Mouse (Mus musculus): Measurements from ENCODE around the gene Casp7. TPM values are rescaled to one million over a fixed set of nuclear protein-coding genes. Genes with fewer than 3 reads are reported as not detected.
"Not testable (repeated sequence)": the region's sequence is repeated elsewhere in the genome, so short reads cannot be mapped to it uniquely, and the experiment has no call there.

Gene Casp7
- 13.7 and 15.7 TPM in 2 replicates for total RNA-seq (2021)
- long read RNA-seq, experiment 1, transcript Casp7-201 (7 exons, 2,350 nt), result major isoform, 10 of 12 reads
- long read RNA-seq, experiment 1, partial matches to known transcripts, result 1 of 12 reads
- long read RNA-seq, experiment 1, other reads (novel, unspliced or antisense), result 1 of 12 reads
- long read RNA-seq, experiment 2, transcript Casp7-201 (7 exons, 2,350 nt), result major isoform, 7 of 9 reads
- long read RNA-seq, experiment 2, partial matches to known transcripts, result 0 of 9 reads
- long read RNA-seq, experiment 2, other reads (novel, unspliced or antisense), result 2 of 9 reads

- DNase-seq, result peak; percentile 85
Measured at GRCm38 (mm10) chr19:56396669-56397621, at the start of gene Casp7. Gene Casp7, plus strand, starts transcription at chr19:56397129.

GRCm38 (mm10) chr19:56349295-56349694 lies 47.6 kb upstream of the Casp7 start:
- DNase-seq, result peak; percentile 48

DNA sequence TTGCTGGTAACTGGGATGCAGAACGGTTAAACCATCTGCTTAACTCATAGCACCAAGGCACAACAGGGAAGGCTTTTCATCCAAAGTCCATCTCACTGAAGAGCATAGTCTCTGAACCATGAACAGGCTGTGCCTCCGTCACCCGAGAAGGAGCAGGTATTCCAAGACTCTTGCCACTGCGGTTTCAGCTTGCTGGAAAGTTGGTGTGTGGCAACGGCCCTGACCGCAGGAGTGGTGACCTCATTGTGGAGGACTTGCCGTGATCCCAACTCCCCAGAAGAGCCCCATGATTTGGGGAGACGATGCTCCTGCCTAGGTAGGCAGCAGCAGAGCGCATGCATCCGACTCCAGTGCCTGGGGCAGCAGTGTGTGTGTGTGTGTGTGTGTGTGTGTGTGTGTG lies 43.2 kb upstream of the Casp7 start:
- DNase-seq, result no peak

DNA sequence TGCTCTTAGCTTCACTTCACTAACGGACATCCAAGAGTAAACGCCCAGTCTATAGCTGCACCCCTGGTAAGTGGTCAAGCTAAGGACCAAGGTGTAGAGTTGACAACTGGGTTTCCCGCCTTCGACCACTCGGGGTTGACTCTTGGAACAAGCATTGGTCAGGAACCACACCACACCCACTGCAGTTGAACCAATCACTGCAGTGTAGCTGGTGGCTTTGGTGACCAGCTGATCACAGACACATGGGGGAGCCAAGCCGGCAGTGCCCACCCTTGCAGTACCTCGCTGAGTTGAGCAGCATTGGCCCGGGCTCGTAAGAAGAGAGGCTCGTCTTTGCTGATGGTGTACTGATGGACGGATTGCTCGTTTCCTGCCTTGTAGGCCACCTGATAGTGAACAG lies 41.7 kb upstream of the Casp7 start:
- DNase-seq, result no peak

DNA sequence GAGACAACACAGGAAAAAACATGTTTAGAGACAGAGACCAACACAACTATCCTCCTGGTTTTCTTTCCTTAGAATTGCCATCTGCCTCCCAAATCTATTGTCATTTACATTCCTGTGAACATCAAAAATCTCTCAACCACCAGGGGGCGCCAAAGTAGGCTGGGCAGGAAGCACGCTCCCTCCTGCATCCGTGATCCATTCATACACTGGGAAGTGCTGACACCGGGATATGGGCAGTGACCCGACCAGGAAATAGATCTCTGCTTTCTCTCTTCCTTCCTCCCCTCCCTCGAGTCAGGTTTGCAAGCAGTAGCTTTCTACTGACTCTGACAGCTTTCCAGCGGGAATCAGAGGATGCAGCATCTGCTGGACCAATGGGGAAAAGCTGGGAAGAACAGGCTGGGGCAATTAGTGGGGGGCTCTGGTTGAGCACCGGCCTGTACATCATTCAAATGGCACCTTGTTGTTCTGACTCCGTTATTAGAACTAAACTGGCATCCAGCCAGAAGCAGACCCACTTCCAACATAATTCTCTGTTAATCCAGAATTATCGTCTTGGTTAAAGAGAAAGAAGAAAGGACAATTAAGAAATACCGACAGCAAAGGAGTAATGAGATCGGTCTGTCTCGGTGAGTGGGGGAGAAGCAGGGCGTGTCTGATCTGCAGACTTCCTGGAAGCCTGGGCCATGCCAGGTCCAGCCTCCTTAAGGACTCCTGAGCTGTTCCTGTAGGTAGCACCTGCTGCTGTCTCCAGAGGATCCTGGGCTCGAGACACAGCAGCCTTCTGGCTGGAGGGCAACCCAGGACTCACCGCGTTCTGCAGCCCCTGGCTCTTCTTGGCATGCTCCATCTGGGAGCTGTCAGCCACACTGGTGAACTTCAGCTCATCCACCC lies 40.2 kb upstream of the Casp7 start:
- DNase-seq, result peak; percentile 88

- DNase-seq, result not testable (repeated sequence)
Measured at GRCm38 (mm10) chr19:56357374-56357708, 39.6 kb upstream of the Casp7 start.

DNA sequence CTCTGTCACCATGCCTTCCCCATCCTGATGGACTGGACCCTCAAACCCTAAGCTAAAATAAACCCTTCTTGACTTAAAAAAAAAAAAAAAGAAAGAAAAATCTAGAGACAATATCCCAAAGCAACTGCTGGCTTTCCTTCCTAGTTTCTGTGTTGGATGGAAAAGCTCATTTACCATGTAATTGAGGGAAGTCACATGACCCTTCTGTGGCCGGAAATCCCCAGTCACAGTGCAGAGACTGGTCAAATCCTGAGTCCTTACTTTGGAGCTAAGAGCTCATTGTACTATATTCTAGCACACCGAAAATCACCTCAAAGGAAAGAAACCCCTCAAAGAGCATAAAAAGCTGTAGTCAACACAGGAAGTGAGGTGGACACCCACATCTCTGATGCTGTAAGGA lies 38.0 kb upstream of the Casp7 start:
- no peak for DNase-seq

GRCm38 (mm10) chr19:56363721-56364460 lies 33.0 kb upstream of the Casp7 start:
- DNase-seq, result no peak

GRCm38 (mm10) chr19:56364563-56364962 lies 32.4 kb upstream of the Casp7 start:
- DNase-seq, result no peak

GRCm38 (mm10) chr19:56366168-56366567 lies 30.8 kb upstream of the Casp7 start:
- DNase-seq, result no peak

DNA sequence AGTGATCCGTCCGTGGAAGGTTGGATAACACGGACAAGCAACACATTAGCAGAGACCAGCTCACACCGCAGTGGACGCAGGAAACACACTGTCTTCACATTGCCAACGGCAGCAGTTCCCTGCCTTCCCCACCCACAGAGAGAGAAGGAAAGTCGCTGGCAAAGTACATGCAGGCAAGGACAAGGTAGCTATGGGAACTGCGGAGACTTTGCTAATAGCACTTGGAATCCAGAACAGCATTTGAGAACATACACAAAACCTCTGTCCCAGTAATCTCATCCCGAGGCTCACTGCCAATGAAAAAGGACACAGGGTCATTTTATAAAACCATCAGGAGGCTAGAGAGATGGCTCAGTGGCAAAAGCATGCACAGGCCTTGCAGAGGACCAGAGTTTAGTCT lies 30.3 kb upstream of the Casp7 start:
- no peak for DNase-seq

GRCm38 (mm10) chr19:56367778-56368177 lies 29.2 kb upstream of the Casp7 start:
- DNase-seq, result no peak

DNA sequence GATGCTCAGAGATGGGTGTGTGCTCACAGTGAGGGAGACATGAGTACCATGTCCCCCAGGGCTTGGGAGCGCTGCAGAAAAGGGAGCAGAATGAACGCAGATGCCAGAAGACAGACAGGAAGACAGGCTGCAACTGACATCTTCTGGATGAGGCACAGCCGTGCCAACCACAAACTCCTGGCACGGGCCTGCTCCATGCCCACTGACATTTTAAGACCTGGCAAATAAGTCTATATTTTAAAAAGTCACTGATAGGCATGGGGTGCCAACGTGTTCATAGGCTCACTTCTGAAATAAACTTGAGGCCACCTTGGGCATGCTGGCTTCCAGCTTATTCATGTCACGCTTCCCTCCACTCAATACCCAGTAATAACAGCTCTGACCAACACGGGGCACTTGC lies 28.0 kb upstream of the Casp7 start:
- DNase-seq, result no peak

DNA sequence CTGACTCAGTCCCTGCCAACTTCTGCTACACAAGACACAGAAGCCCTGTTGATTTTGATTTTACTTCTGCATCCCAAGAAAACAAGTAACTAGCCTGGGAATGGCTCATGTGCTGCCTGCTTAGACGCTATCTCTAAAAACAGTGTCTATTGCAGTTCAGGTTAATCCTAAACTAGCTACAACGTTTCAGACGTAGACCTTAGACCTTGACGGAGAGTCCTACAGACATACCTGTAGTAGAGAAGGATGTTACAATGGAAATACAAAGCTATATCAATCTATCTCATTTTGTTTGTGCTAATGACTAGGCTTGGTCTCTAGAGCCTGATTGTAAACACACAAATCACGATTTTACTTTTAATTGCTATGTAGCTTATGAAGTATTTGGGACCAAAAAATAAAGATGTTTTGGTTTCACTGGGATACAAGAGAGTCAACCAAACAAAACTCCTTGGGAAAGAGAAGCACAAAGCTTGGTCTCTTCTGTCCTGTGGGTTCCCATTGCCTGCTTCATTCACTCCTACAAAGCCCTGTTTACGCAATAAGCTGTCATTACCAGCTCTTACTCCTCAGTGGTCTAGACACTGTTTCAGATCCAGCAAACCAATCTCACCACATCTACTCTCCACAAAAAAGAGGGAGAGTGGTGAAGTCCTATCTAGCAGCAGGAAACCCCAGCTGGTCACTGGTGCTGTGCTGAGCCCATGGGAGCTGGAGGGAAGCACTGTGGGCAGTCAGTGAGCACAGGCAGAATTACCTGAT lies 26.4 kb upstream of the Casp7 start:
- no peak for DNase-seq

DNA sequence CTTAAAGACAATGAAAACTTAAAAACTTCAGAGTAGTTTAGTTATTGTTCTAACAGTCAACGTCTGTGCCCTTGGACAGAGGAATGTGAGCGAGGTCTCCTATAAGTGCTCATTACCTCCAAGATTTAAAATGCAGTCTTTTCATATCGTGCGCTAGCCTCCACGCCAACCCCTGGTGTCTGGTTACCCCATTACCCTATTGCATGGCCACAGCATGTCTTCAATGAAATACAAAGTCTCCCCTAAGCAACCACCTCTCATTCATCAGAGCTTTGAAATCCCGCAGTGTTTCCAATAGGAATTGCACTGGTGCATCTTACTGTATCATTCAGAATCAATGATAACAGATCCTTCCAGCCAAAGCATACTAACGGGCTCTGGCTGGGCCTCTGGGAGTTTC lies 24.7 kb upstream of the Casp7 start:
- no peak for DNase-seq

- DNase-seq, result no peak
Measured at GRCm38 (mm10) chr19:56373246-56373645, 23.7 kb upstream of the Casp7 start.

DNA sequence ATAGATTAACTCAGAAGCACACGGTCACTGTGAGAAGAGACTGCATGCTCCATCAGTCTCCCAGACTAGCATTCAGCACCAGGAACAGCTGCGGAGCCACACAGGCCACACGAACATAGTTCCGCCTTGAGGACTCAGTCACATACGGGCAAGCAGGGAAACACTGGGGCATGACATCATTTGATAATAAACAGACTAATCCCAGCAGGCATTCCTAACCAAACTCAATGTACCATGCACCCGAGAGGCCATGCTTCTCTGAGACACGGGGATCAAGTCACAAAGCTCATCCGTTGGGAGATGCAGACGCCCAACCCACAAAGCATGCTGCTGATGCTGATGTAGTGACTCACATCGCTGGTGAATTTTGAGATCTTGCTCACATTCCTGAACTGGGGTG lies 22.9 kb upstream of the Casp7 start:
- DNase-seq, result no peak

- no peak for DNase-seq
Measured at GRCm38 (mm10) chr19:56378007-56378406, 18.9 kb upstream of the Casp7 start.

GRCm38 (mm10) chr19:56378554-56379172 lies 18.3 kb upstream of the Casp7 start:
- no peak for DNase-seq

- no peak for DNase-seq
Measured at GRCm38 (mm10) chr19:56380341-56380740, 16.6 kb upstream of the Casp7 start.

GRCm38 (mm10) chr19:56381407-56381806 lies 15.5 kb upstream of the Casp7 start:
- DNase-seq, result no peak
